8 mouse cellular contexts compared by ENCODE assay signal in the genomic region with DNA sequence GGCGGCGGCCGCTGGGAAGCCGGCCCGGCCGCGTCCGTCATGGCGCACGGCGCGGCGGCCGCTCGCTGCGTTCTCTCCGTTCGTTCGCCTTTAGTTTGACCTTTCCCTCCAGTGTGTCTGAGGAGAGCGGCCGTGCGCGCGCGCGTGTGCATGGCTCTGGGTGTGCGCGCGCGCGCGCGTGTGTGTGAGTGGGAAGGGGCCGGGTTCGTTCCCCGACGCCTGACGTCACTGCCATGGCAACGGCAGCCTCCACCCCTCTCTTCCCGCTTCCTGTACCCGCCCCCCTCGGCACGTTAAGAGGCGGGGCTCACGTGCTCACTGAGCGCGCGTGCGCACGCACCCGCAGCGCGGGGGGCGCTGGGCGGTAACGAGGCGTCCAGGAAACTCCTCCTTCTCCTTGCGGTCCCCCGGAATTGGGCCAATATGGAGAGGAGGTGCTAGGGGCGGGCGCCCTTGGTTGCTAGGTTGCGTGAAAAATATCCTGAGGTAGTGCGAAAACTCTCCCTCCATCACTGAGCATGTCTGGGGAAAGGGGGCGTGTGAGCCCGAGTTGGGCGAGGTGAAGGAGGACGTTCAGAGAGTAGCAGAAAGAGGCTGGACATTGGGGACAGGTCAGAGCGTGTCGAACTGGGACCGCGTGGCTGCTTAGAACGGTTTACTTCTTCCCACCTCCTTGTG.
DNase-seq lines count a peak whose midpoint lies in the region; ATAC-seq lines count a peak whose summit lies in the region.

No protein-coding gene starts in this region.

- peak; percentile 98 for ATAC-seq in hindbrain, embryonic 11.5 days (ENCODE audit: low FRiP score)

- H3K27ac ChIP-seq in hindbrain, embryonic 11.5 days (ENCODE audit: low read depth, low read length) = peak overlapping the region; percentile 89

- H3K9me3 ChIP-seq in hindbrain, embryonic 11.5 days (ENCODE audit: control insufficient read depth, low read length) = no peaks in the 10 kb centered on the region

- peak; percentile 100 for DNase-seq in Muller cell, postnatal 12 days (ENCODE audit: inconsistent ontology term)
- peak; percentile 99 for DNase-seq in cerebellum, adult 9-11 months
- peak; percentile 97 to 98 for DNase-seq in frontal cortex, adult 2 months (ENCODE audit: extremely low spot score in 1 of 2, low spot score in 1 of 2)
- peak; percentile 100 for DNase-seq in hindbrain, embryonic 11.5 days (ENCODE audit: low spot score)
- peak; percentile 97 to 98 for DNase-seq in layer of hippocampus, postnatal 10 days (ENCODE audit: low spot score in 2 of 2)
- DNase-seq in lung, postnatal 10 days = peak; percentile 99
- DNase-seq in ovary, postnatal 36 days (ENCODE audit: low spot score) = peak; percentile 99
- DNase-seq in thymus, postnatal 25 days = peak; percentile 99

- no peaks in the 10 kb centered on the region for H3K27me3 ChIP-seq in hindbrain, embryonic 11.5 days (ENCODE audit: control insufficient read depth, insufficient read depth, low read length)

- WGBS in hindbrain, embryonic 11.5 days = under 1% methylated on average over 53 of the region's 72 CpGs

- peak overlapping the region; percentile 85 for H3K4me3 ChIP-seq in hindbrain, embryonic 11.5 days (ENCODE audit: low read depth, low read length)

- H3K9ac ChIP-seq in hindbrain, embryonic 11.5 days (ENCODE audit: low read depth, low read length) = peak overlapping the region; percentile 84

- H3K4me2 ChIP-seq in hindbrain, embryonic 11.5 days (replicated peaks; ENCODE audit: low read depth, low read length) = peak overlapping the region; percentile 42

- H3K36me3 ChIP-seq in hindbrain, embryonic 11.5 days (ENCODE audit: control insufficient read depth, insufficient read depth, low read length) = no peaks in the 10 kb centered on the region

- no peaks in the 10 kb centered on the region for H3K4me1 ChIP-seq in hindbrain, embryonic 11.5 days (replicated peaks; ENCODE audit: control insufficient read depth, insufficient read depth, low read length)

Comparison
In these comparisons a context has a peak if more than half of its experiments do, and no peak if none do; other contexts are left out.
1. Peak in every context shown above with its lines: DNase-seq, ATAC-seq, H3K4me3 ChIP-seq and H3K27ac ChIP-seq.